Mouse (Mus musculus): ENCODE measurements around the gene Grap.

DNA sequence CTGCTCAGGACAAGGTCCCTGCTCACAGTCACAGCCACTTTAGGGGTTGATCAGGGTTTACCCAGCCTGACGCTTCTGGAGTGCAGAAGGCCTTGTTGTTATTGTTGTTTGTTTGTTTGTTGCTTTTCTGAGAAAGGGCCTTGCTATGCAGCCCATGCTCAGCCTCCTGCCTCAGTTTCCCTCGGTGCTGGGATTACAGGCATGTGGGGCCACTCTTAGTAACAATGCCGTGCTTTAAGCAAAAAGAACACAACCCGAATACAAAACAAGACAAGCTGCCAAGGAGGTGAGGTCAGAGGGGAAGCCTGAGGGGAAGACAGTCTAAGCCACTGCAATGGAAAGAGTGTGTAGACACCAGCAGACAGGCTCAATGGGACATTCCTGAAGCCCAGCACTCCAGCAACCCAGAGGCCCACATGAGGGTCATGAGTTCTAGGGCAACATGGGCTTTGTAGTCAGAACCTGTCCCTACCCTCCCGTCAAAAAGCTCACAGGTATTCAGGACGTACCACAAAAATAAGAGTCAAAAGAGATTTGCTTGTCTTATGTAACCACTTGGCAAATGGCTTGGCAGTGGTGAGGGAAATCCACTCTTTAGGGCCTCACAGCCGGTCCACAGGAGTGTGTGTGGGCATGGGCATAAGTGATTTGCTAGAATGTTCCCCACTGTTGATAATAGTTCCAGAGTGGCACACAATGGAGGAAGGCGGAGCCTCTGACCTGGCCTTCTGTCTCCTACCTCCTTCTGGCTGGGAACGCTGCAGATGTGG lies 36.4 kb upstream of the Grap start:
- no peak for TF ChIP-seq CTCF (IDR thresholded peaks at IDR 0.05; ENCODE audit: low read depth, low read length)
- no peak for TF ChIP-seq GATA1 (IDR thresholded peaks at IDR 0.05; ENCODE audit: borderline replicate concordance, low read length)
- no peak for TF ChIP-seq TAL1 (conservative IDR thresholded peaks at IDR 0.05; ENCODE audit: low read depth, low read length)
